Mouse (Mus musculus): ENCODE data around the gene Trim30d.
"Not testable (repeated sequence)": the region's sequence is repeated elsewhere in the genome, so short reads cannot be mapped to it uniquely, and the experiment has no call there.

DNA sequence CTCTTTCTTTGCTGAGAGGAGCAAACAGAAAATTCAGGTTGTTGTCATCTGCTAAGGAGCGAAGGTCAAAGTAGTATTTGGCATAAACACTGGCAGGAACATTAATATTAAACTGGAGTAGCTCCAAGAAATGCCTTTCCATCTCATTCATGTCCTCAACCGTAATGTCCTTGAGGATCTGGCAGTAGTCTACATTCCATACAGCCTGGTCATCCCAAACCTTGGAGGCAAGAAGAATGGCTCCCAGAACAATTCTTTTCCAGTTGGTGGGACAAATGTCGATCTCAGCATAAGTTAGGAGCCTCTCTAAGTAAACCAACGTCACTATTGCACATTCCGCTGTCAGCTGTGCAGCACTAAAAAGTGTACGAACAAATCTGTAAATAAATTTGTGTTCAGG lies 6.5 kb downstream of the Trim30d start:
- not testable (repeated sequence) for TF ChIP-seq CTCF (IDR thresholded peaks at IDR 0.05; ENCODE audit: low read depth, low read length); GATA1 (IDR thresholded peaks at IDR 0.05; ENCODE audit: borderline replicate concordance, low read length); TAL1 (conservative IDR thresholded peaks at IDR 0.05; ENCODE audit: low read depth, low read length); GATA2 (IDR thresholded peaks at IDR 0.05; ENCODE audit: borderline replicate concordance, low read depth, low read length); POLR2AphosphoS5 (IDR thresholded peaks at IDR 0.05; ENCODE audit: insufficient replicate concordance, low read depth, low read length)

Measured in G1E (cell line).